Mouse (Mus musculus) liver, embryonic 13.5 days (tissue): ENCODE data around the gene Serinc5. TPM values are rescaled to one million over a fixed set of nuclear protein-coding genes. Genes with fewer than 3 reads are reported as not detected.

ENCODE experiments used
- ATAC-seq: fragments of 200-750 bp; cut with Nextera tagmentation; 2 replicates; pipeline ENCODE4 v1.8.0; 2017; ENCODE audit warnings: low read depth, mild to moderate bottlenecking, moderate number of reproducible peaks, moderate library complexity
- DNase-seq: peaks from one replicate; pipeline ENCODE4 v3.0.0; 2022
- H3K27ac ChIP-seq: fragments of 300-500 bp; sonication (generic); 2 replicates; pipeline ENCODE4 v1.5.1; 2015; ENCODE audit warnings: moderate library complexity, mild to moderate bottlenecking, inconsistent platforms
- H3K27me3 ChIP-seq: fragments of 300-500 bp; sonication (generic); 2 replicates; pipeline ENCODE4 v1.6.1; 2015; ENCODE audit warnings: mild to moderate bottlenecking, inconsistent platforms
- H3K36me3 ChIP-seq: fragments of 300-500 bp; sonication (generic); 2 replicates; pipeline ENCODE4 v1.6.1; 2015; ENCODE audit warnings: mild to moderate bottlenecking, inconsistent platforms
- H3K4me1 ChIP-seq: fragments of 300-500 bp; sonication (generic); replicated peaks from 2 replicates; pipeline ENCODE4 v1.6.1; 2015; ENCODE audit warnings: inconsistent platforms
- H3K4me2 ChIP-seq: fragments of 300-500 bp; sonication (generic); 2 replicates; pipeline ENCODE4 v1.6.1; 2015; ENCODE audit warnings: inconsistent platforms, mild to moderate bottlenecking, moderate library complexity
- H3K4me3 ChIP-seq: fragments of 300-500 bp; sonication (generic); replicated peaks from 2 replicates; pipeline ENCODE4 v1.5.1; 2015; ENCODE audit warnings: mild to moderate bottlenecking, inconsistent platforms
- H3K9ac ChIP-seq: fragments of 300-500 bp; sonication (generic); 2 replicates; pipeline ENCODE4 v1.6.1; 2015; ENCODE audit warnings: mild to moderate bottlenecking, inconsistent platforms
- H3K9me3 ChIP-seq: fragments of 300-500 bp; sonication (generic); replicated peaks from 2 replicates; pipeline ENCODE4 v1.6.1; 2016; ENCODE audit warnings: inconsistent platforms
- WGBS: fragments of 180-500 bp; shearing (Covaris S2); methylation state at CpG from one replicate; pipeline ENCODE4 v1.1.7; 2015; ENCODE audit not compliant: insufficient replicate concordance; 5-methylcytosine and 5-hydroxymethylcytosine counted together
- polyA plus RNA-seq: library from polyadenylated mRNA; unstranded; fragments of >200 nt; fragmentation: Nextera tagmentation; extraction: Ambion mirVana; gene quantifications from 2 replicates; pipeline ENCODE4 v1.2.1, GENCODE M21; 2015

Gene Serinc5
- polyA plus RNA-seq, 1 experiment from 2014 or later, result 14.7 TPM

DNA sequence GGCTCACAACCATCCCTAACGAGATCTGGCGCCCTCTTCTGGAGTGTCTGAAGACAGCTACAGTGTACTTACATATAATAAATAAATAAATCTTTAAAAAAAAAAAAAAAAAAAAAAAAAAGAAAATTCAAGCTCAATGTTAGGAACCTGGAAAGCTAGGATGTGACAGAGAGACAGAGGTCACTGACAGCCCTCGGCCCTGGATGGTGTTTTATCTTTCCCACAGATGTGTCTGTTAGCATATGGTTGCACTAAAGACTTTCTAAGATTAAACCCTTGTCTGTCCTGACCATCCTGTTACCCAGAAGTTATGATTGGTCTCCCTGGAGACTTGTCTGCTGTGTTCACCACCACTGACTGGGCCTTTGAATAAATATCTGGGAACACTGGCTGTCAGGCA is 33.3 kb downstream of the Serinc5 start:
- peaks cover 29% of the 10 kb centered on the region for H3K4me1 ChIP-seq
- no peak overlapping the region for H3K4me2 ChIP-seq
- H3K27ac ChIP-seq, result no peak overlapping the region
- H3K9me3 ChIP-seq, result no peaks in the 10 kb centered on the region
- H3K4me3 ChIP-seq, result no peak overlapping the region
- DNase-seq, result no peak
- 0 out of 2 replicates have a peak, but pooled peaks have one; percentile 3 for ATAC-seq
- 55% methylated on average over 3 of the region's 3 CpGs for WGBS
- no peak overlapping the region for H3K9ac ChIP-seq
- H3K36me3 ChIP-seq, result peaks cover 14% of the 10 kb centered on the region
- no peaks in the 10 kb centered on the region for H3K27me3 ChIP-seq

DNA sequence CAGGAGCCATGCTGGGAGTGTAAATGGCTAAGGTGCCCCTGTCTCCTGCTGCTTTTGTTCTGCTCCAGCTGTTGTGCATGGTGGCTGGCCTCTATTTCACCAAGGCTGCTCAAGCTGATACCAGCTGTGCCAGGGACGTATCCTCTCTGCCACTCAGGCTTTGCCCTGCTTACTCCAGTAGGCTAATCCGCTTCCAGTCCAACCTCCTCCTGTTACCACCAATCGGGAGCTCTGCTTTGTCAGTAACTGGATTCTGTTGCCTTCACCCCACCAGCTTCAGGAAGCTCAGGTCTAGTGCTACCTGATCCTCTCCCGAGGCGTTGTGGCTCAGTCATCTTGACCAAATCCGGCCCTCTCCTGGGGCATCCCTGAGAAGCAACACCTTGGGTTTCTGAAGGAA is 33.9 kb downstream of the Serinc5 start:
- Histone ChIP-seq H3K36me3 (peaks cover 15% of the 10 kb centered on the region), H3K9ac (no peak overlapping the region), H3K9me3 (no peaks in the 10 kb centered on the region), H3K27me3 (no peaks in the 10 kb centered on the region), H3K27ac (no peak overlapping the region), H3K4me1 (peaks cover 25% of the 10 kb centered on the region), H3K4me3 (no peak overlapping the region), H3K4me2 (no peak overlapping the region)
- ATAC-seq (0 out of 2 replicates have a peak, but pooled peaks have one; percentile 10), DNase-seq (no peak)
- WGBS, result 81% methylated on average over 6 of the region's 6 CpGs

DNA sequence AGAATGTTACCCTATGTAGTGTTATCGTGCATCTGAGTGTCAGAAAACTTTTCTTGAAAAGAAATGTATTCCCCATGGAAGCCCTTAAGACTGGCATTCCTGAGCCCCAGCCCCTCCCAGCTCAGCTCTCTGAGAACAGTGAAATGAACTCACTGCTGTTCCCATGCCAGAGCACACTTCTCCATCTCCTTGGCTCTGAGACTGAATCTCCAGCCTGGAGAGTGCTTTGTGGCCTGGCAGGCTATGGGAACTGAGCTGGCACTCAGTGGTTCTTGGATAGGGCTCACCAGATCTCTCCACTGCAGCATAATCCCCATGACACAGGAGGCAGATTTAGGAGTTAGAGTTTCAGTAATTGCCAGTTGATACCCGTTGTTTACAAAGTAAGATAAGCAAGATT is 36.8 kb downstream of the Serinc5 start:
- peaks cover 34% of the 10 kb centered on the region for H3K4me1 ChIP-seq
- H3K9me3 ChIP-seq, result no peaks in the 10 kb centered on the region
- DNase-seq (no peak), ATAC-seq (no peak)
- H3K27ac ChIP-seq, result no peak overlapping the region
- no peak overlapping the region for H3K4me3 ChIP-seq
- H3K27me3 ChIP-seq, result no peaks in the 10 kb centered on the region
- no peak overlapping the region for H3K4me2 ChIP-seq
- WGBS, result 69% methylated on average over 2 of the region's 2 CpGs
- no peak overlapping the region for H3K9ac ChIP-seq
- peaks cover 15% of the 10 kb centered on the region for H3K36me3 ChIP-seq

DNA sequence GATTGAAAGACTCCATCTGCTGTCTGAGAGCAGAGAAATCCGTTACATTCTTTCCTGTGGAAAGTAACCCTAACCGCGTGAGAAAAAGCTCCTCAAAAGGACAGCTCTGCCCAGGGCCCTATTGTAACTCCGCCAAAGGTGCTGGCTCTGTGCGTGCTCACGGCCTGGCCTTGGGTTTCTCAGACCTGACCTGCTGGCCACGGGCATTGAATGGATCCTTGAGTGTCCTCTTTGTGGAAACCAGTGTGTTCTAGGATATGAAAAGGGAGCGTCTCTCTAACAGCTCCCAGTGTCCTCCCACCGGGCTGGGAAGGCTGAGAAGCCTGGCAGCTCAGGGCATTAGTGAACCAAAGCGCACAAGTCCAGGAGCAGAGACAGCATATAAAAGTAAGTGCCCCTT is 38.2 kb downstream of the Serinc5 start:
- H3K9ac ChIP-seq, result no peak overlapping the region
- WGBS, result 80% methylated on average over 10 of the region's 10 CpGs
- H3K4me3 ChIP-seq, result no peak overlapping the region
- H3K27me3 ChIP-seq, result no peaks in the 10 kb centered on the region
- DNase-seq (no peak), ATAC-seq (no peak)
- no peak overlapping the region; the same call in 1 of the 2 replicates for H3K27ac ChIP-seq
- no peaks in the 10 kb centered on the region for H3K9me3 ChIP-seq
- peaks cover 7% of the 10 kb centered on the region; the same call in 1 of the 2 replicates for H3K36me3 ChIP-seq
- H3K4me1 ChIP-seq, result peaks cover 42% of the 10 kb centered on the region
- H3K4me2 ChIP-seq, result no peak overlapping the region

DNA sequence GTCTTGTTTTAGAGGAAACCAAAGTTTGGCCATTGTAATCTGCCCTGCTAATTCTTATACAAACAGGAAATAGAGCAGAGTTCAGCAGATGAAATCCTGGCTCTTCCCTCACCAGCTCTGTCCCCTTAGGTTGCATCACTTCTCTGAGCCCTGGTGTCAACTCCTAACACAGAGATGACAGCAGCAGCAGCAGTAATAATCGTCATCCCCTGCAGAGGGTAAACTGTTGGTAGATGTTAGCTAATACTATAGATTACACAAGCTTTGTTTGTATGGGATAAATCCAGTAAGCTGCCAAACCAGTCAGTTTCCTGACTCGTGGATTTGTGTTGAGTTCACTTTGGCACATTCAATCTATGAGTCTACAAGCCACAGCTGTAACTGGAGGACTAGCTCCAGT is 40.1 kb downstream of the Serinc5 start:
- H3K4me2 ChIP-seq, result no peak overlapping the region
- H3K27ac ChIP-seq, result peak overlapping the region; percentile 84
- H3K4me3 ChIP-seq, result no peak overlapping the region
- ATAC-seq, result peak; percentile 76
- 57% methylated on average over 2 of the region's 2 CpGs for WGBS
- no peak overlapping the region for H3K9ac ChIP-seq
- H3K9me3 ChIP-seq, result no peaks in the 10 kb centered on the region
- peaks cover 7% of the 10 kb centered on the region; the same call in 1 of the 2 replicates for H3K36me3 ChIP-seq
- H3K4me1 ChIP-seq, result peaks cover 42% of the 10 kb centered on the region
- no peaks in the 10 kb centered on the region for H3K27me3 ChIP-seq
- no peak for DNase-seq

DNA sequence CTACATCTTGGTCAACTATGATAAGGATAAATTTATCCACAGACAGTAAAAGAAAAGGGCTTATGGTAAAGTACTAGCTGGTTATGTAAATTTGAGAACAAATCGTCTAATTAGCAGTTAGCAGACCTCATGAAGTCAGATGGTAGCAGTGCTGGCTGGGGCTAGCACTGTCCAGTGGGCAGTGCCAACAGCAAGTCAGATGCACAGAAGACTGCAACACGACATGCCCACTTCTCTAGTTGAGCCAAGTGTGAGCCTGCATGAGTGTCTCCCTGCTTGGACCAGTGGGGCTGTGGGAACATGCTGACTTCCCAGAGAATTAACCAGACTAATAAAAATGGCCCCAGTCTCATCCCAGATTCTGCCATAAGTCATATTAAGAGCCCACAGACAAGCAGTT is 41.6 kb downstream of the Serinc5 start:
- no peak overlapping the region for H3K27ac ChIP-seq

DNA sequence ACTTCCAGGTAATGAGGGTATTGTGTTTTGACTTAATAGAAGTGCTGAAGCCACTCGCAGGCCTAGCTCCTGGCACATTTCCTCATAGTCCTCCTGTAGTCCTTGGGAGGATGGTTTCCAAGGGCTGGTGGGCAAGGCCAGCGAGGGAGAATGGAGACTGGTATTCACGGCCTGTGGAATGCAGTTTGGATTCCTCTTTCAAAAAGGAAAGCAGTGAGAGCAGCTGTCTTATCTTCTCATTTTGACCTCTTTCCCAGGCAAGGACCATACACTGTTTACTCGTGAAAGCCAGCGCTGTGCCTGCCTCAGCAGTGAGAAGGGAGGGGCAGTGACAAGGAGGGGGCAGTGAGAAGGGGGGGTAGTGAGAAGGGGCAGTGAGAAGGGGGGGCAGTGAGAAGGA is 42.4 kb downstream of the Serinc5 start:
- no peak overlapping the region for H3K9ac ChIP-seq
- no peaks in the 10 kb centered on the region for H3K27me3 ChIP-seq
- 0 out of 2 replicates have a peak overlapping the region, but pooled peaks have one; percentile 21 for H3K27ac ChIP-seq
- H3K36me3 ChIP-seq, result peaks cover 5% of the 10 kb centered on the region; the same call in 1 of the 2 replicates
- peaks cover 48% of the 10 kb centered on the region for H3K4me1 ChIP-seq
- 51% methylated on average over 5 of the region's 5 CpGs for WGBS
- no peak overlapping the region for H3K4me2 ChIP-seq
- no peak overlapping the region for H3K4me3 ChIP-seq
- DNase-seq (no peak), ATAC-seq (0 out of 2 replicates have a peak, but pooled peaks have one; percentile 41)
- no peaks in the 10 kb centered on the region for H3K9me3 ChIP-seq

More for the DNA sequence above, 41.6 kb downstream of the Serinc5 start:
- Histone ChIP-seq H3K36me3 (peaks cover 5% of the 10 kb centered on the region; the same call in 1 of the 2 replicates), H3K27me3 (no peaks in the 10 kb centered on the region), H3K4me1 (peaks cover 46% of the 10 kb centered on the region), H3K9ac (no peak overlapping the region), H3K4me3 (no peak overlapping the region), H3K9me3 (no peaks in the 10 kb centered on the region), H3K4me2 (no peak overlapping the region)
- WGBS, result 63% methylated on average over 2 of the region's 2 CpGs
- ATAC-seq, result no peak
- no peak for DNase-seq

DNA sequence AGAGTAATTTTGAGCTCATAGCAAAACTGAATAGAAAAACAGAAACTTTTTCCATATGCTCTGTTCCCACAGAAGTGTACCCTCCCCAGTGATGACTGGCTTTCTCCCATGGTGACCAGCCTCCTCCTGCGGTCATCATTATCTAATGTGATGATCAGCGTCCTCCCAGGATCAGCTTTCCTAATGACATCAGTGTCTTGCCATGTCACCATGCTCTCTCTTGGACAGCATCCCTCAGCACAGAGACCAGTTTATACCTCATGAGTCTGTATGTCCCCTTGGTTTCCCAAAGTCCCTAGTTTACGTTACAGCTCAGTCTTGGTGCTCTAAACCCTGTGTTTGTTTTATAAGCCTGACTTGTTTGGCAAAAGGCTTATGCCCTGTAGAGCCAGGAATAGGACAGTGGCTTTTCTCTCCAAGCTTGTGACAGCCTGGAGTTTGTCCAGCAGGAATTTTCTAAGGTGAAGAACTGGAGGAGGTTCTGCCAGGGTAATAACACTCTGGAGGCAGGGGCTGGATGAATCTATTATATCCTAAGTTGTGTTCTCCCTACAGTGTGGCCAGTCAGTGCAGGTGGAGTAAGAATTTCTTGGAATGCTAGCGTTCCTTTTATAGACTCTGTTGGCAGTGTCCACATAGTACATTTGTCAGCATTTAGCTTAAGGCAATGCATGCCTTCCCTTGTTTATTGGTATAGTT is 46.1 kb downstream of the Serinc5 start:
- Histone ChIP-seq H3K27me3 (no peaks in the 10 kb centered on the region), H3K27ac (no peak overlapping the region), H3K9me3 (no peaks in the 10 kb centered on the region), H3K4me3 (no peak overlapping the region), H3K4me1 (peaks cover 28% of the 10 kb centered on the region), H3K36me3 (peaks cover 16% of the 10 kb centered on the region), H3K9ac (no peak overlapping the region), H3K4me2 (no peak overlapping the region)
- DNase-seq (no peak), ATAC-seq (no peak)
- 78% methylated on average over 4 of the region's 4 CpGs for WGBS

DNA sequence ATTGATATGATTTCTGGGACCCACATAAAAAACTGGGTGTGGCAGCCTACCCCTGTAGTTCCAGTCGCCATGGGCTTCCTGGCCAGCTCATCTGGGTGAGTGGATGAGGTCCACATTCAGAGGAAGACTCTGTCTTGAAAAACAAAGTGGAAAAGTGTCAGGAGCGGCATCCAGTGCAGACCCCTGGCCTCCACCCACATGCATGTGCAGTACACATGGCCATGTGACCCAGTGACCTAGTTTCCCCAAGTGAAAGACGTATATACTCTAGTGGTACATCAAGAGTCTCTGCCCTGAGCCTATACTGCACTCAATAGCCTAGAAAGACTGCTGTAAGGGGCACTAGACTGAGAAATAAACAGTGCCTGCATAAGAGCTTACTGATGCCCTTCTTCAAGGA is 48.7 kb downstream of the Serinc5 start:
- ATAC-seq (no peak), DNase-seq (no peak)
- Histone ChIP-seq H3K9me3 (no peaks in the 10 kb centered on the region), H3K27me3 (no peaks in the 10 kb centered on the region), H3K27ac (no peak overlapping the region), H3K36me3 (peaks cover 35% of the 10 kb centered on the region), H3K9ac (no peak overlapping the region), H3K4me2 (no peak overlapping the region), H3K4me3 (no peak overlapping the region), H3K4me1 (peaks cover 19% of the 10 kb centered on the region)
- WGBS, result 76% methylated on average over 3 of the region's 3 CpGs

DNA sequence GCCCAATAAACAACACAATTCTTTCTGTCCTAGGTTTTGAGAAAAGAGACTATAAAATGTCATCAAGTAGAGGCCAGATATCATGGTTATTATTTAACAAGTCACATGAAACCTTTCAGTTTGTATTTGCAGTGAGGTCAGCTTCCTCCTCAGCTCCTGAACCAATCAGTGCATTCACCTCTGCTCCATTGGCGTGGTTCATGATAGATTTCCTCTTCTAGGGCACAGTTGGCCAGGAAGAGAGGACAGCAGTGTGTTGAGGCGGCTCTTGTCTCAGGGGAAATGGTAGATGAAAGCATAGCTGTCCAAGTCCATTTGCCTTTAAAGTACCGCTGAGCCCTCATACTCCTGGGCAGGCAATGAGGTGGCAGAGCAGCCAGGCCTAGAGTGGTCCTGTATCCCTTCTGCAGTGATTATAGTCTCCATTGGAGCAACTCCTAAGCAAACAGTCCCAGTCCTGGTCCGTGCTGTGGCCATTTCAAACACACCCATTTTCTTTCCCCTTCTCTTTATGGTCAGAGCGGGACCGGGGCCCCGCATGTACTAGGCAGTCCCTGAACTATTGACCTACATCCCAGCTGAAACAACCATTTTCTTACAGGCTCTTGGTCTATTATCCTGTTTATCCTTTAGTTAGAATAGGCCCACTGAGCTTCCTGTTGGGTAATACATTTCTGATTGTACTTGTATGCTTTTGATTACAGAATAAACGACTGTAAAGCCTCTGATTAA is 51.8 kb downstream of the Serinc5 start:
- Histone ChIP-seq H3K36me3 (peaks cover 53% of the 10 kb centered on the region), H3K9ac (no peak overlapping the region), H3K27ac (peak overlapping the region; percentile 18; the same call in 1 of the 2 replicates), H3K27me3 (no peaks in the 10 kb centered on the region), H3K4me2 (no peak overlapping the region), H3K4me1 (peaks cover 23% of the 10 kb centered on the region), H3K4me3 (no peak overlapping the region), H3K9me3 (no peaks in the 10 kb centered on the region)
- ATAC-seq, result no peak
- DNase-seq, result no peak
- WGBS, result 76% methylated on average over 8 of the region's 8 CpGs

DNA sequence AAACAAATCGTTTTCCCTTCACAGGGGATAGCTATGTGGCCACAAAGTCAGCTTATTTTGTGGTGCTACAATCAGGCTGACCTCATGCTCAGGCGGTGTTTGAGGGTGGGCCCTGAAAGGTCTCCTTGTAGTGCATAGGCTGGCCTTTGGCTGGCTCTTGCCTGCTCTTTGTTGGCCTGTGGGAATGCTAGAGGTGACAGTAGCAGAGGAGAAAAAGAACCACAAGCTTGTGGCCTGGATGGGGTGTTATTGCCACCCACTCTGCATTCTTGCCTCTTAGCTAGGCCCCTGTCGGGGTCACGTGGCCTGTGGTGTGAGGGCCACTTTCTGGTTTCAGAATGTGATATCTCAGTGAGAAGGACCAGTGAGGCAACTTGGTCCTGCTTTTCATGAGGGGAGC is 54.1 kb downstream of the Serinc5 start:
- Histone ChIP-seq H3K27me3 (no peaks in the 10 kb centered on the region), H3K27ac (no peak overlapping the region), H3K9me3 (no peaks in the 10 kb centered on the region), H3K4me3 (no peak overlapping the region), H3K4me1 (peaks cover 14% of the 10 kb centered on the region; the same call in 1 of the 2 replicates), H3K36me3 (peaks cover 53% of the 10 kb centered on the region), H3K4me2 (no peak overlapping the region), H3K9ac (no peak overlapping the region)
- ATAC-seq (no peak), DNase-seq (no peak)
- WGBS, result 72% methylated on average over 4 of the region's 4 CpGs
